ENCODE assay signal across 9 mouse cellular contexts in genomic region chr4:139086037-139086436, GRCm38 (mm10). TPM values are rescaled to one million over a fixed set of nuclear protein-coding genes. Genes with fewer than 3 reads are reported as not detected.
DNase-seq lines count a peak whose midpoint lies in the region; ATAC-seq lines count a peak whose summit lies in the region.
"Had no signal": no experiment of that assay in that cellular context is flagged by ENCODE, and none has a peak within 500 bp of the region (broad histone marks: within the 10 kb centered on the region; RNA-seq: fewer than 3 reads in every experiment).

No protein-coding gene starts in this region.

- peak; percentile 68 for ATAC-seq in CD4-positive, CD25-positive, alpha-beta regulatory T cell, adult 4 months
- peak; percentile 54 for ATAC-seq in granulocyte monocyte progenitor cell, adult 5-6 weeks (replicated peaks; ENCODE audit: poor library complexity, severe bottlenecking)
- 0 out of 2 replicates have a peak, but pooled peaks have one; percentile 10 for ATAC-seq in kidney, embryonic 16.5 days (ENCODE audit: low FRiP score, low TSS enrichment)
- ATAC-seq in liver, embryonic 11.5 days (replicated peaks; ENCODE audit: low FRiP score) = no peak

- 20% methylated on average over 5 of the region's 5 CpGs for WGBS in kidney, embryonic 16.5 days
- WGBS in liver, embryonic 11.5 days = 23% methylated on average over 5 of the region's 5 CpGs

- no peak overlapping the region for H3K4me3 ChIP-seq in kidney, embryonic 16.5 days (ENCODE audit: low read length)
- H3K4me3 ChIP-seq in liver, embryonic 11.5 days (ENCODE audit: low read depth, low read length) = no peak overlapping the region
- H3K4me3 ChIP-seq: heart, embryonic 13.5 days had no signal

- H3K27me3 ChIP-seq in kidney, embryonic 16.5 days (ENCODE audit: insufficient read depth, low read length) = no peaks in the 10 kb centered on the region
- H3K27me3 ChIP-seq in liver, embryonic 11.5 days (replicated peaks; ENCODE audit: control insufficient read depth, insufficient read depth, low read length) = peaks cover 45% of the 10 kb centered on the region

- no peak overlapping the region for H3K9ac ChIP-seq in kidney, embryonic 16.5 days (replicated peaks; ENCODE audit: low read length)
- no peak overlapping the region for H3K9ac ChIP-seq in liver, embryonic 11.5 days (ENCODE audit: low read depth, low read length)
- H3K9ac ChIP-seq: heart, embryonic 13.5 days had no signal

- no peak overlapping the region for H3K4me2 ChIP-seq in kidney, embryonic 16.5 days (replicated peaks; ENCODE audit: low read depth, low read length)
- H3K4me2 ChIP-seq in liver, embryonic 11.5 days = no peak overlapping the region
- H3K4me2 ChIP-seq: heart, embryonic 13.5 days had no signal

- H3K9me3 ChIP-seq in kidney, embryonic 16.5 days (ENCODE audit: low read length) = no peaks in the 10 kb centered on the region
- no peaks in the 10 kb centered on the region for H3K9me3 ChIP-seq in liver, embryonic 11.5 days (ENCODE audit: control insufficient read depth, low read length)
- H3K9me3 ChIP-seq: heart, embryonic 13.5 days had no signal

- H3K27ac ChIP-seq in kidney, embryonic 16.5 days (ENCODE audit: low read length) = no peak overlapping the region
- H3K27ac ChIP-seq in liver, embryonic 11.5 days (ENCODE audit: low read depth, low read length) = no peak overlapping the region
- H3K27ac ChIP-seq: heart, embryonic 13.5 days had no signal

- H3K4me1 ChIP-seq in kidney, embryonic 16.5 days (ENCODE audit: insufficient read depth, low read length) = peaks cover 22% of the 10 kb centered on the region
- H3K4me1 ChIP-seq in liver, embryonic 11.5 days (replicated peaks; ENCODE audit: control insufficient read depth, insufficient read depth, low read length) = peaks cover 3% of the 10 kb centered on the region; the same call in 1 of the 2 replicates

- DNase-seq in adrenal gland, adult 2 months = peak; percentile 70
- DNase-seq in embryo, embryonic 11 days = peak; percentile 86
- DNase-seq in liver, embryonic 11.5 days (ENCODE audit: low spot score) = peak; percentile 73
- peak; percentile 73 for DNase-seq in ovary, postnatal 10 days (ENCODE audit: low spot score)
- DNase-seq in testis, postnatal 14 days (ENCODE audit: low spot score) = peak; percentile 61

- no peaks in the 10 kb centered on the region for H3K36me3 ChIP-seq in kidney, embryonic 16.5 days (ENCODE audit: insufficient read depth, low read length)
- no peaks in the 10 kb centered on the region for H3K36me3 ChIP-seq in liver, embryonic 11.5 days (ENCODE audit: control insufficient read depth, insufficient read depth, low read length)
- H3K36me3 ChIP-seq: heart, embryonic 13.5 days had no signal

RNA-seq across cellular contexts. Expression of gene Nbl1, which starts 6.8 kb away (rescaled TPM):
- under 1 TPM; 0.46 to 0.78 TPM for polyA plus RNA-seq in CD4-positive, CD25-positive, alpha-beta regulatory T cell, adult 4 months (2017; shearing (Covaris generic))
- 10 to 100 TPM; 44.0 to 64.4 TPM for total RNA-seq in adrenal gland, adult 2 months (2021)
- polyA plus RNA-seq in adrenal gland, adult 2 months (2012; rRNA removed) = 135 and 182 TPM in 2 replicates
- not detected in 2 replicates for total RNA-seq in granulocyte monocyte progenitor cell, adult 5-6 weeks (2014; fragmentation: Nextera tagmentation)
- total RNA-seq in granulocyte monocyte progenitor cell, adult 5-6 weeks (2017) = not detected in 2 replicates
- 27.6 and 31.1 TPM in 2 replicates for polyA plus RNA-seq in kidney, embryonic 16.5 days (2015; fragmentation: Nextera tagmentation; extraction: Ambion mirVana)
- polyA plus RNA-seq in liver, embryonic 11.5 days (2014; fragmentation: Nextera tagmentation; extraction: Ambion mirVana) = 4.0 and 5.0 TPM in 2 replicates

RNA-seq across cellular contexts. Expression of gene Htr6, which starts 10.7 kb away (rescaled TPM):
- polyA plus RNA-seq in CD4-positive, CD25-positive, alpha-beta regulatory T cell, adult 4 months (2017; shearing (Covaris generic)) = not detected
- total RNA-seq in adrenal gland, adult 2 months (2021) = under 1 TPM; 0.14 to 0.41 TPM
- polyA plus RNA-seq in adrenal gland, adult 2 months (2012; rRNA removed) = 1.1 and 1.3 TPM in 2 replicates
- total RNA-seq in granulocyte monocyte progenitor cell, adult 5-6 weeks (2014; fragmentation: Nextera tagmentation) = not detected in 2 replicates
- total RNA-seq in granulocyte monocyte progenitor cell, adult 5-6 weeks (2017) = not detected in 2 replicates
- 0.12 and 0.15 TPM in 2 replicates for polyA plus RNA-seq in kidney, embryonic 16.5 days (2015; fragmentation: Nextera tagmentation; extraction: Ambion mirVana)
- not detected in 2 replicates for polyA plus RNA-seq in liver, embryonic 11.5 days (2014; fragmentation: Nextera tagmentation; extraction: Ambion mirVana)
- polyA plus RNA-seq: heart, embryonic 13.5 days had no signal

RNA-seq across cellular contexts. Expression of gene Minos1, which starts 44.9 kb away (rescaled TPM):
- 100 to 1,000 TPM; 277 to 314 TPM for polyA plus RNA-seq in CD4-positive, CD25-positive, alpha-beta regulatory T cell, adult 4 months (2017; shearing (Covaris generic))
- total RNA-seq in adrenal gland, adult 2 months (2021) = 100 to 1,000 TPM; 333 to 412 TPM
- 26.7 and 38.9 TPM in 2 replicates for polyA plus RNA-seq in adrenal gland, adult 2 months (2012; rRNA removed)
- total RNA-seq in granulocyte monocyte progenitor cell, adult 5-6 weeks (2014; fragmentation: Nextera tagmentation) = 530 and 613 TPM in 2 replicates
- total RNA-seq in granulocyte monocyte progenitor cell, adult 5-6 weeks (2017) = 186 and 246 TPM in 2 replicates
- 470 and 478 TPM in 2 replicates for polyA plus RNA-seq in kidney, embryonic 16.5 days (2015; fragmentation: Nextera tagmentation; extraction: Ambion mirVana)
- polyA plus RNA-seq in liver, embryonic 11.5 days (2014; fragmentation: Nextera tagmentation; extraction: Ambion mirVana) = 541 and 564 TPM in 2 replicates
